Mouse (Mus musculus): ENCODE data around the gene Ampd3. TPM values are rescaled to one million over a fixed set of nuclear protein-coding genes. Genes with fewer than 3 reads are reported as not detected.

The Ampd3 gene
- polyA plus RNA-seq (2012; rRNA removed) = 24.9 and 29.1 TPM in 2 replicates

GRCm38 (mm10) chr7:110768001-110768400 lies at the start of gene Ampd3:
Gene Ampd3, plus strand, starts transcription at chr7:110768206.
- no peak for DNase-seq (ENCODE audit: extremely low spot score in 1 of 2, low spot score in 1 of 2)

- no peak for DNase-seq (ENCODE audit: extremely low spot score in 1 of 2, low spot score in 1 of 2)
Observed at GRCm38 (mm10) chr7:110718505-110718904, 49.5 kb upstream of the Ampd3 start.

GRCm38 (mm10) chr7:110719857-110720256 lies 48.1 kb upstream of the Ampd3 start:
- no peak for DNase-seq (ENCODE audit: extremely low spot score in 1 of 2, low spot score in 1 of 2)

GRCm38 (mm10) chr7:110722183-110722582 lies 45.8 kb upstream of the Ampd3 start:
- DNase-seq (ENCODE audit: extremely low spot score in 1 of 2, low spot score in 1 of 2) = no peak

GRCm38 (mm10) chr7:110727049-110727448 lies 41.0 kb upstream of the Ampd3 start:
- DNase-seq (ENCODE audit: extremely low spot score in 1 of 2, low spot score in 1 of 2) = peak in 1 of 2 experiments; percentile 91

GRCm38 (mm10) chr7:110728876-110729275 lies 39.1 kb upstream of the Ampd3 start:
- peak in 1 of 2 experiments; percentile 49 for DNase-seq (ENCODE audit: extremely low spot score in 1 of 2, low spot score in 1 of 2)

- DNase-seq (ENCODE audit: extremely low spot score in 1 of 2, low spot score in 1 of 2) = no peak
Observed at GRCm38 (mm10) chr7:110729295-110729694, 38.7 kb upstream of the Ampd3 start.

- no peak for DNase-seq (ENCODE audit: extremely low spot score in 1 of 2, low spot score in 1 of 2)
Observed at GRCm38 (mm10) chr7:110731091-110731967, 36.7 kb upstream of the Ampd3 start.

GRCm38 (mm10) chr7:110732001-110732632 lies 35.9 kb upstream of the Ampd3 start:
- no peak for DNase-seq (ENCODE audit: extremely low spot score in 1 of 2, low spot score in 1 of 2)

- DNase-seq (ENCODE audit: extremely low spot score in 1 of 2, low spot score in 1 of 2) = no peak
Observed at GRCm38 (mm10) chr7:110736914-110737313, 31.1 kb upstream of the Ampd3 start.

- no peak for DNase-seq (ENCODE audit: extremely low spot score in 1 of 2, low spot score in 1 of 2)
Observed at GRCm38 (mm10) chr7:110739764-110740163, 28.2 kb upstream of the Ampd3 start.

GRCm38 (mm10) chr7:110740188-110740587 lies 27.8 kb upstream of the Ampd3 start:
- no peak for DNase-seq (ENCODE audit: extremely low spot score in 1 of 2, low spot score in 1 of 2)

- DNase-seq (ENCODE audit: extremely low spot score in 1 of 2, low spot score in 1 of 2) = no peak
Observed at GRCm38 (mm10) chr7:110742022-110742421, 26.0 kb upstream of the Ampd3 start.

GRCm38 (mm10) chr7:110746087-110746562 lies 21.9 kb upstream of the Ampd3 start:
- no peak for DNase-seq (ENCODE audit: extremely low spot score in 1 of 2, low spot score in 1 of 2)

- no peak for DNase-seq (ENCODE audit: extremely low spot score in 1 of 2, low spot score in 1 of 2)
Observed at GRCm38 (mm10) chr7:110746809-110747208, 21.2 kb upstream of the Ampd3 start.

GRCm38 (mm10) chr7:110750834-110751233 lies 17.2 kb upstream of the Ampd3 start:
- DNase-seq (ENCODE audit: extremely low spot score in 1 of 2, low spot score in 1 of 2) = no peak

- peak in 1 of 2 experiments; percentile 41 for DNase-seq (ENCODE audit: extremely low spot score in 1 of 2, low spot score in 1 of 2)
Observed at GRCm38 (mm10) chr7:110751634-110752033, 16.4 kb upstream of the Ampd3 start.

GRCm38 (mm10) chr7:110753310-110753709 lies 14.7 kb upstream of the Ampd3 start:
- DNase-seq (ENCODE audit: extremely low spot score in 1 of 2, low spot score in 1 of 2) = no peak

GRCm38 (mm10) chr7:110753926-110754330 lies 14.1 kb upstream of the Ampd3 start:
- no peak for DNase-seq (ENCODE audit: extremely low spot score in 1 of 2, low spot score in 1 of 2)

- no peak for DNase-seq (ENCODE audit: extremely low spot score in 1 of 2, low spot score in 1 of 2)
Observed at GRCm38 (mm10) chr7:110756440-110756839, 11.6 kb upstream of the Ampd3 start.

- DNase-seq (ENCODE audit: extremely low spot score in 1 of 2, low spot score in 1 of 2) = no peak
Observed at GRCm38 (mm10) chr7:110762605-110763180, 5.3 kb upstream of the Ampd3 start.
